Comparison of ENCODE assay signal across 8 mouse cellular contexts in the genomic region with DNA sequence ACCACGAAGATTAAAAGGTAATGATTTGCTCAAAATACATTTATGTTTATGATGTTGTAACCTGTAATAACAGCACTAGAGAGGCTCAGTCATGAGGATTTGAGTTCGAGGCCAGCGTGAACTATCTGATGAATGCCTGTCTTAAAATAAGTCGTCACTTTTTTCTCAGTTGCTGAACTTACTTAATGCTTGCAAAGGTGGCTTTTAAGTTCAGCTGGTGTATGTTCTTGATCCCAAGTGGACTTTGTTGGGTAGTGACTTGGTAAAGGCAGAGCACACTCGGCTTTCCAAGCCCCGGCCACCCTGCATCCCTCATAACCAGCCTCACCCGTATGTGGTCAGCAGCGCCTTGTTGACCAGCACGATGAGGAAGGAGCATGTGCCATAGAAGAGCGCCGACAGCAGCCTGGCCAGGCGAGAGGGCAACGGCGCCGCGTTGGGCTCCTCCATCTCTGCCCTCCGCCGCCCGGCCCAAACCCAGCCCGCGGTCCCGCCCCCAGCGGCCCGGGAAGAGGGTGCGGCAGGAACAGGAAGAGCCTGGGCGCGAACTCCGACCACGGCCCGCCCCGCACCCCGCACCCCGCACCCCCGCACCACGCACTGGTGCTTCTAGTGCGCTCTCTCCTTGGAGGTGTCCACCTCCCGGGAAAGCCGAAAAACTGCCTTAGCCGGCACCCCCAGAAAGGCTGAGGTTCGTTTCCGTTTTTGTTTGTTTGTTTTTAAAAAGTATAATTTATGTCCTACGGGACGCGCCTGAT. TPM values are rescaled to one million over a fixed set of nuclear protein-coding genes. Genes with fewer than 3 reads are reported as not detected.
DNase-seq lines count a peak whose midpoint lies in the region; ATAC-seq and TF ChIP-seq lines count a peak whose summit lies in the region.

A gene (minus strand): TSS at position 511 of the 758 bp plus-strand sequence.

- in situ Hi-C loops in ES-E14 (cut with MboI; ENCODE audit: low sequenced_read_pairs in 2 of 2, unreplicated experiment in 2 of 2) = no loop called here

- ATAC-seq in embryonic facial prominence, embryonic 13.5 days (ENCODE audit: insufficient number of reproducible peaks, insufficient read depth, low FRiP score, low TSS enrichment, low read depth) = peak; percentile 70
- ATAC-seq in heart, embryonic 11.5 days (replicated peaks; ENCODE audit: insufficient number of reproducible peaks, low FRiP score, low TSS enrichment) = peak; percentile 78

- no peaks in the 10 kb centered on the region for H3K9me3 ChIP-seq in ES-E14 (ENCODE audit: control insufficient read depth, insufficient read depth, low read depth, low read length)
- H3K9me3 ChIP-seq in embryonic facial prominence, embryonic 13.5 days = no peaks in the 10 kb centered on the region
- no peaks in the 10 kb centered on the region for H3K9me3 ChIP-seq in heart, embryonic 11.5 days (replicated peaks; ENCODE audit: control insufficient read depth, low read length)

- H3K36me3 ChIP-seq in ES-E14 (ENCODE audit: control insufficient read depth, insufficient read depth, low read length, poor library complexity, severe bottlenecking) = peaks cover 2% of the 10 kb centered on the region
- peaks cover 4% of the 10 kb centered on the region; the same call in 1 of the 2 replicates for H3K36me3 ChIP-seq in embryonic facial prominence, embryonic 13.5 days
- H3K36me3 ChIP-seq in heart, embryonic 11.5 days (ENCODE audit: control insufficient read depth, insufficient read depth, low read length) = no peaks in the 10 kb centered on the region; the same call in 1 of the 2 replicates

- H3K4me2 ChIP-seq in embryonic facial prominence, embryonic 13.5 days = peak within 1 kb of the TSS; percentile 83
- H3K4me2 ChIP-seq in heart, embryonic 11.5 days = peak within 1 kb of the TSS; percentile 80

- H3K9ac ChIP-seq in ES-E14 (ENCODE audit: insufficient read depth, low read depth, low read length, poor library complexity, severe bottlenecking) = peak within 1 kb of the TSS; percentile 81
- H3K9ac ChIP-seq in embryonic facial prominence, embryonic 13.5 days = peak within 1 kb of the TSS; percentile 78
- peak within 1 kb of the TSS; percentile 82 for H3K9ac ChIP-seq in heart, embryonic 11.5 days (ENCODE audit: low read depth, low read length)

- 6% methylated on average over 44 of the region's 44 CpGs for WGBS in embryonic facial prominence, embryonic 13.5 days
- WGBS in heart, embryonic 11.5 days (ENCODE audit: insufficient replicate concordance) = 6% methylated on average over 44 of the region's 44 CpGs

- H3K4me3 ChIP-seq in ES-E14 (ENCODE audit: insufficient read depth in 1 of 2, low read depth in 1 of 2, low read length in 2 of 2, poor library complexity in 1 of 2, severe bottlenecking in 1 of 2) = peak within 1 kb of the TSS; percentile 69 to 70
- H3K4me3 ChIP-seq in embryonic facial prominence, embryonic 13.5 days = peak within 1 kb of the TSS; percentile 59
- H3K4me3 ChIP-seq in heart, embryonic 11.5 days (ENCODE audit: low read depth, low read length) = peak within 1 kb of the TSS; percentile 67

- H3K27ac ChIP-seq in ES-E14 (ENCODE audit: insufficient read depth, low read depth, low read length, poor library complexity, severe bottlenecking) = no peak within 1 kb of the TSS
- H3K27ac ChIP-seq in embryonic facial prominence, embryonic 13.5 days = peak within 1 kb of the TSS; percentile 69
- 0 out of 2 replicates have a peak within 1 kb of the TSS, but pooled peaks have one; percentile 29 for H3K27ac ChIP-seq in heart, embryonic 11.5 days (ENCODE audit: low read depth, low read length)

- H3K27me3 ChIP-seq in embryonic facial prominence, embryonic 13.5 days = no peaks in the 10 kb centered on the region
- no peaks in the 10 kb centered on the region for H3K27me3 ChIP-seq in heart, embryonic 11.5 days (ENCODE audit: control insufficient read depth, insufficient read depth, low read length)

- peak; percentile 74 for DNase-seq in 3134 (ENCODE audit: extremely low read depth, insufficient read length, low spot score)
- DNase-seq in ES-E14 (ENCODE audit: low read depth, low spot score) = no peak
- peak; percentile 74 for DNase-seq in kidney, adult 9 months
- peak; percentile 84 for DNase-seq in lung, postnatal 10 days
- DNase-seq in ovary, adult 18-20 months (ENCODE audit: low spot score) = peak; percentile 48
- peak; percentile 69 for DNase-seq in urinary bladder, adult 2 months (ENCODE audit: low spot score)

- peaks cover 0 to 7% of the 10 kb centered on the region in 2 experiments; a peak in 2 of 4 replicates for H3K4me1 ChIP-seq in ES-E14 (ENCODE audit: control insufficient read depth in 2 of 2, insufficient read depth in 2 of 2, low read length in 2 of 2, poor library complexity in 1 of 2)
- H3K4me1 ChIP-seq in embryonic facial prominence, embryonic 13.5 days = peaks cover 13% of the 10 kb centered on the region; the same call in 1 of the 2 replicates
- 0 out of 2 replicates have a peak, but pooled peaks cover 3% of the 10 kb centered on the region for H3K4me1 ChIP-seq in heart, embryonic 11.5 days (ENCODE audit: control insufficient read depth, insufficient read depth, low read length)

TF ChIP-seq in ES-E14, 5 proteins besides CTCF, POLR2A, EP300 and RAD21:
- no peak for TF ChIP-seq ZC3H11A (IDR thresholded peaks at IDR 0.05; ENCODE audit: borderline replicate concordance, low read depth, low read length)
- no peak for TF ChIP-seq CHD2 (IDR thresholded peaks at IDR 0.05; ENCODE audit: low read depth, low read length)
- TF ChIP-seq ZNF384 (IDR thresholded peaks at IDR 0.05; ENCODE audit: low read depth, low read length) = no peak

RNA-seq across cellular contexts. Expression of the gene that starts here (rescaled TPM):
- total RNA-seq in ES-E14 (2012; rRNA removed) = 7.1 and 9.4 TPM in 2 replicates
- 3.4 and 5.7 TPM in 2 replicates for polyA plus RNA-seq in embryonic facial prominence, embryonic 13.5 days (2015; fragmentation: Nextera tagmentation; extraction: Ambion mirVana)
- 7.4 and 8.2 TPM in 2 replicates for polyA plus RNA-seq in heart, embryonic 11.5 days (2014; fragmentation: Nextera tagmentation; extraction: Ambion mirVana)
- polyA plus RNA-seq in urinary bladder, adult 2 months (2012; rRNA removed) = 13.8 and 16.4 TPM in 2 replicates
